Mouse (Mus musculus) MEL (cell line): ENCODE data around the gene Mybpc3.

Experiments
- CTCF ChIP-seq, 3 experiments: IDR thresholded peaks in 2 of 3; conservative IDR thresholded peaks in 1 of 3; 2 replicates each; pipeline ENCODE4 v1.5.1; 2011 to 2012; ENCODE audit warnings: low read length in 3 of 3, low read depth in 2 of 3, mild to moderate bottlenecking in 2 of 3, improper control_type of control experiment in 1 of 3, inconsistent platforms in 1 of 3, mixed read lengths in 1 of 3, moderate library complexity in 1 of 3; ENCODE audit not compliant: control insufficient read depth in 1 of 3, insufficient read depth in 1 of 3, poor library complexity in 1 of 3, severe bottlenecking in 1 of 3
- EP300 ChIP-seq, 2 experiments: IDR thresholded peaks; 2 replicates each; pipeline ENCODE4 v1.6.1; 2011; ENCODE audit warnings: improper control_type of control experiment in 2 of 2, low read length in 2 of 2, low read depth in 1 of 2, mild to moderate bottlenecking in 1 of 2
- HCFC1 ChIP-seq: IDR thresholded peaks from 2 replicates; pipeline ENCODE4 v1.6.1; 2012; ENCODE audit warnings: low read depth, mild to moderate bottlenecking, inconsistent platforms, low read length, improper control_type of control experiment, moderate library complexity
- JUND ChIP-seq: IDR thresholded peaks from 2 replicates; pipeline ENCODE4 v1.6.1; 2011; ENCODE audit warnings: low read depth, mild to moderate bottlenecking, improper control_type of control experiment, low read length
- MAFK ChIP-seq: IDR thresholded peaks from 2 replicates; pipeline ENCODE4 v1.6.1; 2011; ENCODE audit warnings: low read depth, mild to moderate bottlenecking, low read length, improper control_type of control experiment, borderline replicate concordance
- MAX ChIP-seq: IDR thresholded peaks from 2 replicates; pipeline ENCODE4 v1.6.1; 2011; ENCODE audit warnings: low read length, improper control_type of control experiment
- MEF2A ChIP-seq: IDR thresholded peaks from 2 replicates; pipeline ENCODE4 v1.6.1; 2014; ENCODE audit warnings: low read depth, mild to moderate bottlenecking, inconsistent platforms, low read length, improper control_type of control experiment; ENCODE audit not compliant: poor library complexity, insufficient replicate concordance, severe bottlenecking; ENCODE audit errors: extremely low read depth
- POLR2A ChIP-seq, 2 experiments: IDR thresholded peaks; 2 replicates each; pipeline ENCODE4 v1.6.1; 2011 to 2012; ENCODE audit warnings: low read length in 2 of 2, mild to moderate bottlenecking in 2 of 2, control low read depth in 1 of 2, improper control_type of control experiment in 1 of 2, low read depth in 1 of 2, moderate library complexity in 1 of 2; ENCODE audit not compliant: control insufficient read depth in 1 of 2, insufficient read depth in 1 of 2, poor library complexity in 1 of 2
- POLR2AphosphoS2 ChIP-seq: IDR thresholded peaks from 2 replicates; pipeline ENCODE4 v1.6.1; 2011; ENCODE audit warnings: low read length, improper control_type of control experiment
- SIN3A ChIP-seq: IDR thresholded peaks from 2 replicates; pipeline ENCODE4 v1.6.1; 2012; ENCODE audit warnings: low read length, improper control_type of control experiment, inconsistent platforms
- TAL1 ChIP-seq: IDR thresholded peaks from 2 replicates; pipeline ENCODE4 v1.6.1; 2012; ENCODE audit warnings: mild to moderate bottlenecking, inconsistent platforms, low read length, moderate library complexity, mixed read lengths
- TBP ChIP-seq: IDR thresholded peaks from 2 replicates; pipeline ENCODE4 v1.8.0; 2011; ENCODE audit warnings: low read depth, low read length, improper control_type of control experiment
- USF2 ChIP-seq, 2 experiments: IDR thresholded peaks; 2 replicates each; pipeline ENCODE4 v1.6.1; 2011 to 2012; ENCODE audit warnings: improper control_type of control experiment in 2 of 2, low read length in 2 of 2, borderline replicate concordance in 1 of 2, inconsistent platforms in 1 of 2, low read depth in 1 of 2, mild to moderate bottlenecking in 1 of 2; ENCODE audit not compliant: insufficient read depth in 1 of 2
- ZKSCAN1 ChIP-seq: IDR thresholded peaks from 2 replicates; pipeline ENCODE4 v1.6.1; 2012; ENCODE audit warnings: low read depth, mild to moderate bottlenecking, inconsistent platforms, low read length, improper control_type of control experiment, moderate library complexity

DNA sequence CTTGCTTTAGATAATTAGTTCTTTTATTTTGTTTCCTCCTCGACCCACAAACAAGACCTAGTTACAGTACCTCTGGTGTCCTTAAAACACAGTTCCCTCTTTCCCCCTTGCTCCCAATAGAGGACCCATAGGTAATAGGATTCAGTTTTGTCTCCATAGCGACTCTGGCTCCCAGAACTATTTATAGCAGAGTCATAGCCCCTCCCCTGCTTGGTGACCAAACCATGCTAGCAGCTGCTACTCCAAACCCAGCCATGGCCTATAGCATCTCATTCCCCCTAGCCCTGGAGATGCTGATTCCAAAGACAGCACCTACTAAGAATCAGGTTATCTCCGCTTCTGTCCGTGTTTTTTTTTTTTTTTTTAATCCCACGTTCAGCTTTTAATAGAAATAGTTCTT, 62.8 kb downstream of the Mybpc3 start:
- TF ChIP-seq POLR2AphosphoS2 (no peak), USF2 (IDR thresholded peaks at IDR 0.05; ENCODE audit: borderline replicate concordance in 1 of 2, insufficient read depth in 1 of 2, low read depth in 1 of 2, low read length in 2 of 2) (no peak), ZKSCAN1 (no peak), CTCF (IDR thresholded peaks at IDR 0.05 in 2 of 3, conservative IDR thresholded peaks at IDR 0.05 in 1 of 3; ENCODE audit: control insufficient read depth in 1 of 3, insufficient read depth in 1 of 3, low read depth in 2 of 3, low read length in 3 of 3, poor library complexity in 1 of 3, severe bottlenecking in 1 of 3) (no peak), POLR2A (IDR thresholded peaks at IDR 0.05; ENCODE audit: control insufficient read depth in 1 of 2, insufficient read depth in 1 of 2, low read depth in 1 of 2, low read length in 2 of 2, poor library complexity in 1 of 2) (no peak), MEF2A (no peak), MAFK (no peak), JUND (no peak), EP300 (IDR thresholded peaks at IDR 0.05; ENCODE audit: low read depth in 1 of 2, low read length in 2 of 2) (no peak), TAL1 (no peak), MAX (no peak), HCFC1 (no peak), TBP (no peak), SIN3A (no peak)
